In the genomic region with DNA sequence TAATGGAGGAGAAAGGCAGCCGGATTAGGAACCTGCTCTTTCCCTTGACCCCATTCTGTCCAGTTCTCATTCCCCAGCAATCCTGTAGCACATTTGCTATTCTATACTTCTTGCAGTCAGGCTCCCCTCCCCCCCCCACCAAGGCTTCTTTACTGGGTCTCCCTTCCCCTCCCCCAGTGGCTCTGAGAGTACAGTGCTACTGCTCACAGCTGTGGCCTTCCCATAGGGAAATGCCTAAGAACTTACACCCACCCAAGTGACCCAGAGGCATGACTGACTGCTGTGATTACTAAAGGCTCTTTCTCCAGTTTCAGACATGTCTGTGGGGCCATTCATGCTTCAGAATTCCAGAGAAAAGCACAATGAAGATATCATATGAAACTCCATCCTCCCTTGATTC, we compare ENCODE assay signal across 18 mouse cellular contexts. TPM values are rescaled to one million over a fixed set of nuclear protein-coding genes. Genes with fewer than 3 reads are reported as not detected.
DNase-seq lines count a peak whose midpoint lies in the region; ATAC-seq lines count a peak whose summit lies in the region.
"Had no signal": no experiment of that assay in that cellular context is flagged by ENCODE, and none has a peak within 500 bp of the region (broad histone marks: within the 10 kb centered on the region; RNA-seq: fewer than 3 reads in every experiment).

No protein-coding gene starts in this region.

- 50% methylated on average over 1 of the region's 1 CpGs for WGBS in midbrain, embryonic 11.5 days
- WGBS in midbrain, embryonic 15.5 days, result 56% methylated on average over 1 of the region's 1 CpGs
- 73% methylated on average over 1 of the region's 1 CpGs for WGBS in embryonic facial prominence, embryonic 10.5 days

- H3K27me3 ChIP-seq in midbrain, embryonic 11.5 days (ENCODE audit: control insufficient read depth, insufficient read depth, low read length), result no peaks in the 10 kb centered on the region
- no peaks in the 10 kb centered on the region for H3K27me3 ChIP-seq in midbrain, embryonic 15.5 days (replicated peaks)
- no peaks in the 10 kb centered on the region for H3K27me3 ChIP-seq in embryonic facial prominence, embryonic 10.5 days (replicated peaks; ENCODE audit: low read depth, poor library complexity, severe bottlenecking)
- H3K27me3 ChIP-seq: lung, embryonic 15.5 days had no signal

- H3K4me2 ChIP-seq in midbrain, embryonic 11.5 days, result no peak overlapping the region
- no peak overlapping the region for H3K4me2 ChIP-seq in midbrain, embryonic 15.5 days
- H3K4me2 ChIP-seq: forebrain, embryonic 13.5 days; lung, embryonic 15.5 days had no signal

- H3K4me1 ChIP-seq in midbrain, embryonic 11.5 days (ENCODE audit: control insufficient read depth, insufficient read depth, low read length), result no peaks in the 10 kb centered on the region
- H3K4me1 ChIP-seq in midbrain, embryonic 15.5 days, result no peaks in the 10 kb centered on the region
- peaks cover 10% of the 10 kb centered on the region for H3K4me1 ChIP-seq in embryonic facial prominence, embryonic 10.5 days
- H3K4me1 ChIP-seq: lung, embryonic 15.5 days had no signal

- no peak; the same call in 1 of the 2 replicates for ATAC-seq in midbrain, embryonic 11.5 days (ENCODE audit: low FRiP score)
- no peak for ATAC-seq in midbrain, embryonic 15.5 days (replicated peaks)
- ATAC-seq: forebrain, embryonic 13.5 days; inflammation-experienced regulatory T-cells, adult 6 months had no signal

- H3K9me3 ChIP-seq in midbrain, embryonic 11.5 days (ENCODE audit: control insufficient read depth, low read length), result no peaks in the 10 kb centered on the region
- H3K9me3 ChIP-seq in midbrain, embryonic 15.5 days, result no peaks in the 10 kb centered on the region
- H3K9me3 ChIP-seq in embryonic facial prominence, embryonic 10.5 days, result no peaks in the 10 kb centered on the region
- H3K9me3 ChIP-seq: forebrain, embryonic 13.5 days; lung, embryonic 15.5 days had no signal

- no peak overlapping the region for H3K4me3 ChIP-seq in midbrain, embryonic 11.5 days (ENCODE audit: low read depth, low read length)
- H3K4me3 ChIP-seq in midbrain, embryonic 15.5 days, result no peak overlapping the region
- no peak overlapping the region for H3K4me3 ChIP-seq in embryonic facial prominence, embryonic 10.5 days
- H3K4me3 ChIP-seq: forebrain, embryonic 13.5 days; lung, embryonic 15.5 days had no signal

- H3K27ac ChIP-seq in midbrain, embryonic 11.5 days (ENCODE audit: low read depth, low read length), result no peak overlapping the region
- H3K27ac ChIP-seq in midbrain, embryonic 15.5 days, result no peak overlapping the region
- no peak overlapping the region for H3K27ac ChIP-seq in embryonic facial prominence, embryonic 10.5 days (replicated peaks)
- H3K27ac ChIP-seq: forebrain, embryonic 13.5 days; liver, embryonic 14.5 days; lung, embryonic 15.5 days; macrophage had no signal

- H3K36me3 ChIP-seq in midbrain, embryonic 11.5 days (ENCODE audit: control insufficient read depth, insufficient read depth, low read length), result no peaks in the 10 kb centered on the region
- H3K36me3 ChIP-seq in midbrain, embryonic 15.5 days (replicated peaks), result no peaks in the 10 kb centered on the region
- H3K36me3 ChIP-seq in embryonic facial prominence, embryonic 10.5 days (replicated peaks), result no peaks in the 10 kb centered on the region
- H3K36me3 ChIP-seq: lung, embryonic 15.5 days had no signal

- DNase-seq in midbrain, embryonic 11.5 days (ENCODE audit: low spot score, missing footprints), result peak; percentile 70
- DNase-seq in ZHBTc4 (ENCODE audit: low read depth, low spot score), result peak; percentile 9
- peak; percentile 45 for DNase-seq in embryonic facial prominence, embryonic 10.5 days (ENCODE audit: low spot score)
- DNase-seq in mesoderm, embryonic 11.5 days (ENCODE audit: low read depth, low spot score), result peak; percentile 39
- no peak for DNase-seq in left cerebral cortex, adult 8-10 months (ENCODE audit: low spot score in 2 of 2)
- DNase-seq in ovary, postnatal 14 days (ENCODE audit: low spot score), result no peak
- DNase-seq: adrenal gland, adult 8-10 months; cerebellum, adult 9-11 months; gastrocnemius, postnatal 25 days; kidney, adult 2 months; kidney, postnatal 14 days; left cerebral cortex, postnatal 4 days had no signal

- no peak overlapping the region for H3K9ac ChIP-seq in midbrain, embryonic 11.5 days (ENCODE audit: low read length)
- no peak overlapping the region for H3K9ac ChIP-seq in midbrain, embryonic 15.5 days
- H3K9ac ChIP-seq: forebrain, embryonic 13.5 days; liver, embryonic 14.5 days; lung, embryonic 15.5 days had no signal

RNA-seq across cellular contexts. Expression of gene Igsf9b, which starts 20.0 kb away (rescaled TPM):
- 4.2 and 5.2 TPM in 2 replicates for polyA plus RNA-seq in midbrain, embryonic 11.5 days (2014; fragmentation: Nextera tagmentation; extraction: Ambion mirVana)
- polyA plus RNA-seq in midbrain, embryonic 15.5 days (2015; fragmentation: Nextera tagmentation; extraction: Ambion mirVana), result 22.7 and 23.1 TPM in 2 replicates
- 4.2 and 4.8 TPM in 2 replicates for polyA plus RNA-seq in embryonic facial prominence, embryonic 10.5 days (2016; fragmentation: Nextera tagmentation; extraction: Ambion mirVana)
- total RNA-seq in left cerebral cortex, adult 8-10 months (2022), result 10 to 100 TPM; 47.5 to 53.8 (median 50.6) TPM
- polyA plus RNA-seq: macrophage had no signal

Comparison
In these comparisons a context has a peak if more than half of its experiments do, and no peak if none do; other contexts are left out.
1. DNase-seq: peak in midbrain, embryonic 11.5 days (single experiment), ZHBTc4 (single experiment), embryonic facial prominence, embryonic 10.5 days (single experiment) and mesoderm, embryonic 11.5 days (single experiment); none in left cerebral cortex, adult 8-10 months (0 of 2) and ovary, postnatal 14 days (single experiment).